Mouse (Mus musculus) Patski (cell line): ENCODE measurements around the gene Cr1l. TPM values are rescaled to one million over a fixed set of nuclear protein-coding genes. Genes with fewer than 3 reads are reported as not detected.
A peak's percentile ranks its signal among the peaks of the same experiment; 100 is the strongest.

Source experiments
- ATAC-seq: fragments of 100-300 bp; one replicate; pipeline ENCODE4 v1.8.0; 2021
- CTCF ChIA-PET: fragments of 350-600 bp; sonication (Branson Sonifier 250); formaldehyde crosslinking; loops from one replicate; lab custom pipeline; 2022; ENCODE audit warnings: inconsistent platforms; lab: Charles Lee
- POLR2A ChIA-PET: fragments of 350-600 bp; sonication (Branson Sonifier 250); formaldehyde crosslinking; loops from one replicate; lab custom pipeline; 2022; ENCODE audit warnings: antibody characterized with exemption, inconsistent platforms; lab: Charles Lee
- DNase-seq: peaks from one replicate; pipeline ENCODE4 v3.0.0-alpha.2; 2011; ENCODE audit warnings: low read depth, low spot score
- H3K27me3 ChIP-seq: fragments of 371-371 bp; one replicate; pipeline ENCODE4 v1.5.1; 2021
- CTCF ChIP-seq: fragments of 100-300 bp; IDR thresholded peaks from one replicate; pipeline ENCODE4 v1.5.1; 2021
- in situ Hi-C: fragments of 300-500 bp; cut with MboI; formaldehyde crosslinking; loops from 3 replicates; pipeline ENCODE4 v1.11.1; 2018; ENCODE audit warnings: low pct_unique_long_range_greater_than_20kb, mixed read lengths
- polyA plus RNA-seq: library from polyadenylated mRNA; unstranded; gene quantifications from one replicate; pipeline ENCODE4 v1.2.3, GENCODE M21; 2021

Cr1l gene
- polyA plus RNA-seq, 1 experiment from 2014 or later, result 31.4 TPM

DNA sequence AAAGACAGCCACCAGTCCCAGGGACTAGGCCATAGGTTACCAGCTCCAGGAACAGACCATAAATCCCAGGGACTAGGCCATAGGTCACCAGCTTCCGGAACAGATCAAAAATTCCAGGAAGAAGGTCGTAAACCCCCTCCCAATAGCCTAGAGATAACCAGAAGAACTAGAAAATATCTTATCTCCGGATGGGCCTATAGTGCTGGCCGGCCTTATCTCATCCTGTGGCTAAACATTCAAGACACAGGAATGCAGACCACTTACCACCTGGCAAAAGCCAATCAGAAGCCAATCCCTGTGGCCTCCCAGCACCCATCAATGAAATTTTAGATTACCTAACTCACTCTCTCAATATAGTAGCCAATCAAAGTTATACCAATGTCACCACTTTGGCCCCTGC lies 30.7 kb downstream of the Cr1l start:
- DNase-seq (no peak), ATAC-seq (no peak)
- no peak for TF ChIP-seq CTCF
- POLR2A ChIA-PET, result no interaction called here
- CTCF ChIA-PET, result no interaction called here
- H3K27me3 ChIP-seq, result no peaks in the 10 kb centered on the region
- in situ Hi-C loops, result no loop called here

DNA sequence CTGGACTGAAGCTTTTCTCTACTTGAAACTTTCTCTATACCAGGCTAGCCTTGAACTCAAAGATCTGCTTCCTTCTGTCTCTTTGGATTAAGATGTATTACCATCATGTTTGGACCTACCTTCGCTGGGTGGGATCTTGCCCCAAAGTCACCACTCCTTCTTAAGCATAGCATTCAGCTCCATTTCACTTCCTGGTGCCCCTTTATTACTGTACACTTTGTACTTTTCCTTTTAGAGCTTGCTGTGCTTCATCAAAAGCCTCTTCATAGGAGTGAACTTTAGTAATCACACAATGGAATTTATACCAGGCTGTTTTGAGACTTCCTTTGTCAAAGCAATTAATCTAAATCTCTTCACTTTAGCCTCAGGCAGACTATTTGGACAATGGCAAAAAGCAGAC lies 33.4 kb downstream of the Cr1l start:
- in situ Hi-C loops, result no loop called here
- TF ChIP-seq CTCF, result no peak
- ATAC-seq (no peak), DNase-seq (no peak)
- CTCF ChIA-PET, result interaction anchor here (0.9 kb wide), 1 partner anchor 12 kb away, joined by 3 read pairs; no protein-coding TSS in a partner anchor
- no peaks in the 10 kb centered on the region for H3K27me3 ChIP-seq
- POLR2A ChIA-PET, result no interaction called here

DNA sequence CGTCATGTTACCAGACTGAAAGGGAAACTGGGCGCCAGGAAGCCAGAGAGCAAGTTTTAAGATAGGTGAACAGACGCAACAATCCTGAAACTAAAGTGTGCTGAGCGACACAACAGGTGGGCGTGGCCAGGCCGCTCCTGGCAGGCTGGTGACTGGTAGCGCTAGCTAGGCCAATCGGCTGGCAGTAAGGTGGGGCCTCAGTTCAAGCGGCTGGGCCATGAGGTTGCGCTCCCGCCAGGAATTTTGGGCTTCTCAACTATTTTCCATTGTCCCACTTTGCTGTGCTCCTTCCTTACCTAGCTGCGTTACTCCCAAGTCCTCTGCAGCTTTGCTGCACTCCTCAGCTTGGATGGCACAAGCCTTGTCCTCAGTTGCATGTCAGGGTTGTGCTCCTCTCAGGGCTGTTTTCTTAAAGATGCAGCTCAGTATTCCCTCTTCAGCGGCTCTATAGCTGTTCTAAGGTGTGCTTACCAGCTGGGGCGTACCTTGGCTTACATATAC lies 39.1 kb downstream of the Cr1l start, which contains the start of gene Cd46:
Gene Cd46, minus strand, starts transcription at position 30 of the 501 bp plus-strand sequence.
- ChIA-PET POLR2A (interaction anchor here (0.8 to 1.5 kb wide), 3 partner anchors 12 to 115 kb away, joined by 3 to 4 read pairs (median 3); partner anchors contain the start of gene Cr1l), CTCF (interaction anchor here (1.2 kb wide), 1 partner anchor 52 kb away, joined by 3 read pairs; no protein-coding TSS in a partner anchor)
- peak; percentile 100 for ATAC-seq
- in situ Hi-C loops, result no loop called here
- DNase-seq, result no peak
- H3K27me3 ChIP-seq, result no peaks in the 10 kb centered on the region
- TF ChIP-seq CTCF, result no peak

GRCm38 (mm10) chr1:195091699-195092219 lies 39.6 kb downstream of the Cr1l start:
- ChIA-PET CTCF (interaction anchor here (0.5 to 1.2 kb wide), 2 partner anchors 20 to 51 kb away, joined by 3 read pairs; no protein-coding TSS in a partner anchor), POLR2A (interaction anchor here (0.8 to 1.2 kb wide), 2 partner anchors 40 to 114 kb away, joined by 3 read pairs; partner anchors contain the start of gene Cr1l)
- no peak for TF ChIP-seq CTCF
- in situ Hi-C loops, result no loop called here
- no peaks in the 10 kb centered on the region for H3K27me3 ChIP-seq
- peak; percentile 85 for ATAC-seq
- no peak for DNase-seq

DNA sequence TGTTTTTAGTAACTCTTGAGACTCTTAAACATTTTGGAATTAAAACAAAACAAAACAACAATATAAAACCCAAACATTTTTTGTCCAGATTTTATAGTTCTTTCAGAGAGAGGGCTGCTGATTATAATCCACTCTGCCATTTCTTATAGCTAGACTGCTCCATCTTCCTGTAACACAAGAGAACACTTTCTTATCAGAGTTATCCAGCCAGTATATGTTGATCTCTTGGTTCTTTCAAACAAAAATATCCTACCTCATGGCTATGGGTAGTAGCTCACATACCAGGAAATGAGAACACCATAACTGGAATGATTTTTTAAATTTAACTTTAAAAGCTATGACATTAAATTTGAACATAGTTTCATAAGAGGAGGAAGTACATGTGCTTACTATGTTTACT lies 49.2 kb downstream of the Cr1l start:
- in situ Hi-C loops, result no loop called here
- H3K27me3 ChIP-seq, result no peaks in the 10 kb centered on the region
- CTCF ChIA-PET, result no interaction called here
- DNase-seq (no peak), ATAC-seq (no peak)
- no peak for TF ChIP-seq CTCF
- POLR2A ChIA-PET, result no interaction called here

Other genes starting within 250 kb of the Cr1l start
- gene Cd34, start 192.8 kb downstream of the Cr1l start, polyA plus RNA-seq, result 0.05 TPM
- 0.35 TPM for gene Cd46, start 39.3 kb downstream of the Cr1l start, polyA plus RNA-seq
- 2.9 TPM for gene Cr2, start 45.1 kb upstream of the Cr1l start, polyA plus RNA-seq